Mouse (Mus musculus) hematopoietic stem cell, adult 5-6 weeks (primary cell): Measurements from ENCODE around the gene Olfr1225. TPM values are rescaled to one million over a fixed set of nuclear protein-coding genes. Genes with fewer than 3 reads are reported as not detected.
"Not testable (repeated sequence)": the region's sequence is repeated elsewhere in the genome, so short reads cannot be mapped to it uniquely, and the experiment has no call there.

Source experiments
- ATAC-seq, 2 experiments: fragments of 125-278 bp in 1 of 2; replicated peaks in 1 of 2; 2 replicates each; pipeline ENCODE4 v1.8.0; 2016 to 2017; ENCODE audit warnings: inconsistent platforms in 2 of 2, mild to moderate bottlenecking in 2 of 2, moderate number of reproducible peaks in 2 of 2, low read depth in 1 of 2, moderate TSS enrichment in 1 of 2; ENCODE audit not compliant: low FRiP score in 2 of 2, poor library complexity in 2 of 2, severe bottlenecking in 2 of 2, insufficient read depth in 1 of 2, low TSS enrichment in 1 of 2
- total RNA-seq: library from RNA; stranded (forward); fragments of 172-1452, 232-1000 nt; gene quantifications from 2 replicates; pipeline ENCODE4 v1.2.3, GENCODE M21; 2017

Olfr1225 gene
- not detected in 2 replicates for total RNA-seq

DNA sequence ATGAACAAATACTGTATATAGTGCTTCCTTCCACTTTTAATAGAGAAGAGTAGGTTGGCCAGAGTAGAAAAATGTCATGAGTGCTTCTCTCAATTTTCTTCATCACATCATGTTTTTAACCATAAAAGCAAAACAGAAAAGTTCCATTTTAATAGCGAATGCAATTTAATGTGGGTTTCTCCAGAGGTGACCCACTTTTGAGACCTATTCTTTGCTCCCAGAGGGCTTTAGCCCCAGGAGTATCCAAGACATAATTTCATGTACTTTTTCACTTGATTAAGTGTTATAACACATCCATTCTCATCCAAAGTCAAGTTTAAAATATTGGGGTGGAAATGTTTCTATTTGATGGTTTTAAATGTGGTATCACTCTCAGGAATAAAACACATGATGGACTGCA is at the start of gene Olfr1225:
Gene Olfr1225 (minus strand): TSS at position 101 of the 400 bp plus-strand sequence.
- no peak for ATAC-seq

DNA sequence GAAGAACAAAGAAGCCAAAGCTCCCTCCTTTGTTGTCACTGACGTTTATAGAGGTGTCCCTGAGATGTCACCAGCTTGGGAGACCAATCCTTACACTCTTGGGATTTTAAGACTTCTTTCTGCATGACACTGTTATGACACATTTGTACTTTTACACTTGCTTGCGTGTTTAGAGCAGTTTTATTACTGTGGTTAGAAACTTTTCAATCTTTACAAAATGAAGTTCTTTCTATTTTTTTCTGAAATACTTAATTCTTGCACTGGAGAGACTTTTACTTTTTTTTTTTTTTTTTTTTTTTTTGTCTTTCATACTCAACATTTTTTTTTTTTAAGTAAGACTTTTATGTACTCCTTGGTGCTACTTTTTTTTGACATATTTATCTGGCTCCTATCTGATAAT is 25.5 kb upstream of the Olfr1225 start, which contains the start of gene Olfr1226:
Gene Olfr1226 (minus strand): TSS at position 101 of the 400 bp plus-strand sequence.
- ATAC-seq, result no peak

DNA sequence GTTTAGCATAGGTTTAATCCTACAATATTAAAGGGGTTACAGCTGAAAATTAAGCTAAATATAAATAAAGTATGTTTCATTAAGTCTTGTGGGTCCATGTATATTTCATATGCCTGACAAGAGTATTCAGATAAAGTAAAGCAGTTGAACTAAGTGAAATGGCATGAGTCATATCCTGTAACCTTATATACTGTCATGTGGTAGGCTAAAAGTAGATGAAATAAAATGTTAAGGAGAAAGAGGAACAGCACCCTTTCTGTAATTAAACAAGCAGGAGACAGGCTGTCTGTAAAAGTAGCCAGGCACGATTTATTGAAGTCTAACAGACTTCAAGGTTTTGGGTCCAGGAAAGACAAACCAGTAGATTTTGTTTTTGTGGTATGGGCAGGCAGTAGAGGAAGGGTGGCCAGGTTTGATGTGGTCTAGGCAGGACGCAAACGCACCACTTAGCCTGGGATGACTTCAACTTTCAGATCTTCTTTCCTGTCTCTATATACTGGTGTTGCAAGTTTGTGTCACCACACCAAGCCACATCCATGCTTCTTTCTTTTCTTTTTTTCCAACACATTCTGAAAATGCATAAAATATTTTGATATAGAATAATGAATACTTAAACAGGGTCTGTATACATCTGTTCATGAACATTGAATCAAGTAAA is 22.0 kb upstream of the Olfr1225 start:
- no peak; a peak in 1 of 4 replicates for ATAC-seq

DNA sequence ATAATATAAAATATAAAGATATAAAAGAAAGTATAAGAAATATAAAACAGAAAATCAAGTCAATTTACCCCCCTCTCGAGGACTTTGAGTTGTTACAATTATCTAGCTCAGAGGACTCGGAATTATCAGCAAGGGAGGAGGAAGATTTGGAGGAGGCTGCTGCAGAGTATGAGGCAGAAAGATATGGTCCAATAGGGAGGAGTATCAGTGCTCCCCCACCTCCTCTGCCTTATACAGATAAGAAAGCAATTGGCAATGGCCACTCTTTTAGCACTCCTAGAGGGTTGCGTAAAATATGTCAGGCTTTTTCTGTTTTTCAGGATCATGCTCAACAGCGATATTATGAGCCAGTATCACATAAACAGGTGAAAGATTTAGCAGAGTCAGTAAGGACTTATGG is 9.8 kb downstream of the Olfr1225 start:
- ATAC-seq, result not testable (repeated sequence)

DNA sequence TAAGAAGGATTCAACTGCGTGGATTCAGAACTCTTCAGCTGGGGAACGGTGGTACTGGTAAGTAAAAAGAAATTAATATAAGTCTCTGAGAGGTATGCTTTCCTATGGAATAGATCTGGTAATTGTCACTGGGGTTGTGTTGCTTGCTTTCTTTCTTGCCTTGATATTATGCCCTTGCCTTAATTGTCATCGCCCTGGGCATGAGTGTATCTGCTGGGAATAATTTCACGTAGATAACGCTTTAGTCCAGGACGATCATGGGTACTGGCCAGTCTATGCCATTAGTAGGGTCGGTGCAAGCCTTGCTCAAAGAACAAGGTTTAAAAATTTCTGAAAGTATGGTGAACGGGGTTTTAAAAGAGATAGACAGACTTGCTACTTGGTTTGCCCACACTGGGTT is 10.5 kb downstream of the Olfr1225 start, which contains the start of gene Olfr1224-ps1:
Gene Olfr1224-ps1 (minus strand): TSS at position 101 of the 400 bp plus-strand sequence.
- ATAC-seq, result not testable (repeated sequence)

DNA sequence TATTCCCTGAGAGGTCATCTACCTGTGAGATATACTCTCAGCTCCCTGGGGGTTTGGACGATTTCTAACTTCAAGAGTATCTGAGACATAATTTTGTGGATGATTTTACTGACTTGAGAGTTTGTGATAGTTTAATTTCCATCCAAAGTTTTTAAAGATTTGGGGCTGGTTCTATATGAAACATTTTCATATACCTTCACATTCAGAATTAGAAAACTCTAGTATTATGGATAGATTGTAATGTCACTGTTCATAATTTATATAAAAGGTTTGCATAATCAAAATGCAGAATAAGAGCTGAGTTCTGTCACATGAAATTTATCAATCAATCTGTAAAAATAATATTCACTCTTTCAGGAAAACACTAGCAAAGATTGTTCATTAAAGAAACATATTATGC is 23.0 kb downstream of the Olfr1225 start, which contains the start of gene Olfr1223:
Gene Olfr1223 (minus strand): TSS at position 101 of the 400 bp plus-strand sequence.
- no peak for ATAC-seq

DNA sequence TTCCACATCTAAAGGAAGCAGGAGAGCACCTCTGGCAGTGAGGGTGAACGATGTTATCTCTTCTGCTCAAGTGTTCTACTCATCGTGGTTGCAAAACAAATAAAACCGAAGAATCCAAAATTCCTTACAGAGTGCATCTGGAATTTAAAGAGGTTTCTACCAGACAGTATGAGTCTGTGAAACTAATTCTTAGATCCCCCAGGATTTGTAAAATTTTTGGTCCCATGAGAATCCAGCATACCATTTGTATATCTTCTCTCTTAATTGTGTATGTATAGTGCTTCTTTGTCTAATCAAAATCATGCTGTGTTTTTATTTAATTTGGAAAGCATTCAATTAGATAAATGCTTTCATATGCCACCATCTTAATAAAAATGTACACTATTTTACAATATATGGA is 41.5 kb downstream of the Olfr1225 start, which contains the start of gene Olfr1222:
Gene Olfr1222 (minus strand): TSS at position 101 of the 400 bp plus-strand sequence.
- ATAC-seq, result no peak

Other genes with a start within 250 kb of the Olfr1225 start
- not detected in 2 replicates for gene Olfr1211, start 236.6 kb downstream of the Olfr1225 start, total RNA-seq
- gene Olfr1212, start 220.7 kb downstream of the Olfr1225 start, total RNA-seq, result not detected in 2 replicates
- gene Gm13762, start 194.4 kb downstream of the Olfr1225 start, total RNA-seq, result not detected in 2 replicates
- gene Olfr1214, start 182.0 kb downstream of the Olfr1225 start, total RNA-seq, result not detected in 2 replicates
- gene Olfr1215, start 167.7 kb downstream of the Olfr1225 start, total RNA-seq, result not detected in 2 replicates
- gene Olfr1216, start 156.3 kb downstream of the Olfr1225 start, total RNA-seq, result not detected in 2 replicates
- gene Olfr1217, start 142.6 kb downstream of the Olfr1225 start, total RNA-seq, result not detected in 2 replicates
- gene Olfr1218, start 113.5 kb downstream of the Olfr1225 start, total RNA-seq, result not detected in 2 replicates
- not detected in 2 replicates for gene Olfr1219, start 91.2 kb downstream of the Olfr1225 start, total RNA-seq
- gene Olfr1220, start 67.8 kb downstream of the Olfr1225 start, total RNA-seq, result not detected in 2 replicates
- not detected in 2 replicates for gene Olfr1221, start 57.4 kb downstream of the Olfr1225 start, total RNA-seq
- not detected in 2 replicates for gene Olfr1222, start 41.6 kb downstream of the Olfr1225 start, total RNA-seq
- not detected in 2 replicates for gene Olfr1223, start 23.1 kb downstream of the Olfr1225 start, total RNA-seq
- not detected in 2 replicates for gene Olfr1224-ps1, start 10.6 kb downstream of the Olfr1225 start, total RNA-seq
- not detected in 2 replicates for gene Olfr1226, start 25.4 kb upstream of the Olfr1225 start, total RNA-seq
- gene Olfr1228, start 79.4 kb upstream of the Olfr1225 start, total RNA-seq, result not detected in 2 replicates
- not detected in 2 replicates for gene Olfr1229, start 113.3 kb upstream of the Olfr1225 start, total RNA-seq
- gene Olfr1230, start 122.6 kb upstream of the Olfr1225 start, total RNA-seq, result not detected in 2 replicates
- gene Olfr1231, start 132.4 kb upstream of the Olfr1225 start, total RNA-seq, result not detected in 2 replicates
- not detected in 2 replicates for gene Olfr1232, start 155.0 kb upstream of the Olfr1225 start, total RNA-seq
- gene Olfr1233, start 167.7 kb upstream of the Olfr1225 start, total RNA-seq, result not detected in 2 replicates
- not detected in 2 replicates for gene Olfr1234, start 190.2 kb upstream of the Olfr1225 start, total RNA-seq
- not detected in 2 replicates for gene Olfr1238, start 235.0 kb upstream of the Olfr1225 start, total RNA-seq
- not detected in 2 replicates for gene Olfr1239, start 245.7 kb upstream of the Olfr1225 start, total RNA-seq